Mouse (Mus musculus) cerebellum, adult 9-10 months (tissue): ENCODE measurements around the gene Acsf2.

ENCODE experiments used
- DNase-seq: peaks from one replicate; pipeline ENCODE4 v3.0.0; 2022

Acsf2 gene

GRCm38 (mm10) chr11:94597319-94597718 lies 4.4 kb downstream of the Acsf2 start:
- DNase-seq: no peak

- no peak for DNase-seq
These were observed 5.3 kb downstream of the Acsf2 start for GRCm38 (mm10) chr11:94596311-94596852.

DNA sequence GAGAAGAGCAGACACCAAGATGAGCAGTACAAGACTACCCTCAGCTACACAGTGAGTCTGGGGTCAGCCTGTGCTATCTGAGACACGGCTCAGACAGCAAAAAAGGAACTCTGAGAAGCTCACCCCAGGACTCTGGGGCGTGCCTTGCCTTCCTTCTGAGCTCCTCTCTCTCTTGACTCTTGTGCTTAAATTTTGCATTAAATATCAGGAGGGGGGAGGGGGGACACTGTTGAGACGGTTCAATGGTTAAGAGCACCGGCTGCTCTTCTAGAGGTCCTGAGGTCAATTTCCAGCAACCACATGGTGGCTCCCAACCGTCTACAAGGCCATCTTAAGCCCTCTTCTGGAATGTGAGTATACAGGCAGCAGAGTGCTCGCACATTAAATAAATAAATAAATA lies 14.2 kb downstream of the Acsf2 start:
- no peak for DNase-seq

GRCm38 (mm10) chr11:94585091-94585490 lies 16.6 kb downstream of the Acsf2 start:
- DNase-seq: no peak

GRCm38 (mm10) chr11:94580111-94580740 lies 21.4 kb downstream of the Acsf2 start:
- no peak for DNase-seq

DNA sequence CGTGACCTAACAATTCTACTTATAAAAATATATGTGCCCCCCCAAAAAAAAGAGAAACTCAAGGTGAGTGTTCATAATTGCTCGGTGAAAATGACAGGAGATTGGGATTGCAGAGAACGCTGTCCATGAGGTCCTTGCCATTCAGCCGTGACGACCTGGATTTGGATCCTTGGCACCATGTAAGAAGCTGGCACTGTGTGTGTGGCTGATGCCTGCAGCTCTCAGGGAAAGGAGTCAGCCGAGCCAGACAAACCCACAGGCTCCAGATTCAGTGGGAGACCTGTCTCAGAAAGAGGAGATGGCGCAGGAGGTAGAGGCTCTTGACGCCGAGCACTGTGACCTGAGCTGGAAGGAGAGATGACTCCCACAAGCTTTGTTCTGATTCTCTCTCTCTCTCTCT lies 25.3 kb downstream of the Acsf2 start:
- DNase-seq: peak; percentile 30

DNA sequence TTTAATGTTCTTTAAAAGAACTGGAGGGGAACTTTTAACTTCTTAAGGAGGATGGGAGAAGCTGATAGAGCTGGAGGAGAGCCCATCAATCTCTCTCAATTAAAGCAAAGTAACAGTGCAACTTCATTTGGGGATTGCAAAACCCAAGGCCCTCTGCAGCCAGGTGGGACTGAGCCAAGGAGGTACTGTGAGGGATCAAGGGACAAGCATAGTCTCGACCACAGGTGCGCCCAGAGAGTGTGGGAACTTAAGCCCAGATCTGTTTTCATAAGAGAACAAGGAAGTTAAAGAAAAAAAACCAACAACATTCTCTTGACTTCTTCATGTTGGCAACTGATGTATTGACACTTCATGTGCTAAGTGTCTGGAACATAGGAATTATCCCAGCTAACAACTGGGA lies 26.6 kb downstream of the Acsf2 start:
- no peak for DNase-seq

- DNase-seq: no peak
These were observed 27.1 kb downstream of the Acsf2 start for GRCm38 (mm10) chr11:94574560-94574959.

GRCm38 (mm10) chr11:94571850-94572249 lies 29.8 kb downstream of the Acsf2 start:
- no peak for DNase-seq

GRCm38 (mm10) chr11:94570612-94571011 lies 31.1 kb downstream of the Acsf2 start:
- no peak for DNase-seq

- DNase-seq: no peak
These were observed 34.3 kb downstream of the Acsf2 start for GRCm38 (mm10) chr11:94567326-94567725.

GRCm38 (mm10) chr11:94566534-94566933 lies 35.1 kb downstream of the Acsf2 start:
- no peak for DNase-seq

DNA sequence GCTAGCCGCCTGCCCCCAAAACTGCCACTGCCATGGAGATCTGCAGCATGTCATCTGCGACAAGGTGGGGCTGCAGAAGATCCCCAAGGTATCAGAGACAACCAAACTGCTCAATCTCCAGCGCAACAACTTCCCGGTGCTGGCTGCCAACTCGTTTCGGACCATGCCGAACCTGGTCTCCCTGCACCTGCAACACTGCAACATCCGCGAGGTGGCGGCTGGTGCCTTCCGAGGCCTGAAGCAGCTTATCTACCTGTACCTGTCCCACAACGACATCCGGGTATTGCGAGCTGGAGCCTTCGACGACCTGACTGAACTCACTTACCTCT lies 36.6 kb downstream of the Acsf2 start:
- DNase-seq: no peak

GRCm38 (mm10) chr11:94564437-94565150 lies 37.1 kb downstream of the Acsf2 start, which contains the start of gene Chad:
Chad (plus strand) TSS chr11:94565047.
- DNase-seq: no peak

GRCm38 (mm10) chr11:94563821-94564220 lies 37.9 kb downstream of the Acsf2 start:
- no peak for DNase-seq

GRCm38 (mm10) chr11:94563383-94563782 lies 38.3 kb downstream of the Acsf2 start:
- no peak for DNase-seq

GRCm38 (mm10) chr11:94558226-94558625 lies 43.4 kb downstream of the Acsf2 start:
- no peak for DNase-seq

DNA sequence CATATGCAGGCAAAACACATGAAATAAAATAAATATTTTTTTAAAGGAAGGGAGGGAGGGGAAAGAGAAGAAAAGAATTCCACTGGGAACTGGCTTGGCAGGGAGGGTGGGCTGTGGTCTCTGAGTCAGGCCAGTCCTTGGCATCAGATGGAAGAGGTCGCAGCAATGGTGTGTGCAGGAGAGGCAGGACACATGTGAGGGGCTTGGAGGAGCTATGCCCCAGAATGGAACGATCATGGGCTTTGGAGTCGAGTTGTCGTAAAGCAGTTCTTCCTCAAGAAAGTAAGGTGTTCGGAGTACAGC lies 51.3 kb downstream of the Acsf2 start:
- peak; percentile 45 for DNase-seq

DNA sequence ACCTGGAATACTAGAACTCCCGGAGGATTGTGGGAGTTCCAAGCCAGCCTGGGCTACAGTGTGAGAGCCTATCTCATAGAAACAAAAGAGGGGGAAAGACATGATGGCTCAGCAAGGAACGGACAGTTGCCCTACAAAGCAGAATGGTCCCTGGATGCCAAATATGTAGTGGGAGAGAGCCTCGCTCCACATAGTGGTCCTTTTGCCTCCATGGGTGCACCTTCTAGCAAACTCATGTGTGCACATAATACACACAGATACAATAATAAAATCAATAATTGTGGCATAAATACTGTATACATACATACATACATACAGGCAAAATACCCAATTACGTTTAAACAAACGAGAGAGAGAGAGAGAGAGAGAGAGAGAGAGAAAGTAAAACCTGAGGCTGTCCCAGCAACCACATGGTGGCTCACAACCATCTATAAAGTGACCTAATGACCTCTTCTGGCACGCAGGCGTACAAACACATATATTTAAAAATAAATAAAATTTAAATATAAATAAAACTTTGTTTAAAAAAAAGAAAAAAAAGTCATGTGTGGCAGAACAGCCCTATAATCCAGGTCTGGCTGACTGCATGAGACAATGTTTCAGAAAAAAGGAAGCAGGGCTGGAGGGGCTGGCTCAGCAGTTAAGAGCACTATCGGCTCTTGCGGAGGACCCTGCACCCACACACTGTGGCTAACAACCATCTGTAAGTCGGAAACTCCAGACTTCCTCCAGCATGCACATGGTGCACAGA lies 51.8 kb downstream of the Acsf2 start:
- DNase-seq: peak; percentile 50

- peak; percentile 97 for DNase-seq
These were observed 52.6 kb downstream of the Acsf2 start, which contains the start of gene Rsad1 for GRCm38 (mm10) chr11:94548888-94549690. Rsad1 (minus strand) TSS chr11:94549255.

- DNase-seq: peak; percentile 75
These were observed 53.5 kb downstream of the Acsf2 start for GRCm38 (mm10) chr11:94548041-94548784.

DNA sequence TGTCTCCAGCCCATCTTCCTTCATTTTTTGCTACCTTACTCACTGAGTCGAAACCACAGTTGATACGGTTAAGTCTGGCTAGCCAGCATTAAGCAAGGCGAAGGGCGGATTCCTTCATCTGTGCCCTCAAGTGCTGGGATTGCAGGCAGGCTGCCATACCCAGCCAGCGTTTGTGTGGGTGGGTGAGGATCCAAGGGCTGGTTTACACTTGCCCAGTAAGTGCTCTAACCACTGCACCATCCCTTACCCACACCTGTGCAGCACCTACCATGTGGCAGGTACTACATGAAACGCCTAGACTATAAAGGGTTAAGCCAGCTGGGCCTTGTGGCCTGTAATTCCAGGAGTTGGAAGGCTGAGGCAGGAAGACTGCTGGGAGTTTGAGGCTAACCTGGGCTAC lies 54.4 kb downstream of the Acsf2 start:
- peak; percentile 56 for DNase-seq
